Mouse (Mus musculus) mesoderm, embryonic 11.5 days (tissue): Measurements from ENCODE around the gene Srebf2.
"Not testable (repeated sequence)": the region's sequence is repeated elsewhere in the genome, so short reads cannot be mapped to it uniquely, and the experiment has no call there.

ENCODE experiments used
- DNase-seq: peaks from one replicate; pipeline ENCODE4 v3.0.0-alpha.2; 2012; ENCODE audit warnings: low read depth, low spot score

The Srebf2 gene

DNA sequence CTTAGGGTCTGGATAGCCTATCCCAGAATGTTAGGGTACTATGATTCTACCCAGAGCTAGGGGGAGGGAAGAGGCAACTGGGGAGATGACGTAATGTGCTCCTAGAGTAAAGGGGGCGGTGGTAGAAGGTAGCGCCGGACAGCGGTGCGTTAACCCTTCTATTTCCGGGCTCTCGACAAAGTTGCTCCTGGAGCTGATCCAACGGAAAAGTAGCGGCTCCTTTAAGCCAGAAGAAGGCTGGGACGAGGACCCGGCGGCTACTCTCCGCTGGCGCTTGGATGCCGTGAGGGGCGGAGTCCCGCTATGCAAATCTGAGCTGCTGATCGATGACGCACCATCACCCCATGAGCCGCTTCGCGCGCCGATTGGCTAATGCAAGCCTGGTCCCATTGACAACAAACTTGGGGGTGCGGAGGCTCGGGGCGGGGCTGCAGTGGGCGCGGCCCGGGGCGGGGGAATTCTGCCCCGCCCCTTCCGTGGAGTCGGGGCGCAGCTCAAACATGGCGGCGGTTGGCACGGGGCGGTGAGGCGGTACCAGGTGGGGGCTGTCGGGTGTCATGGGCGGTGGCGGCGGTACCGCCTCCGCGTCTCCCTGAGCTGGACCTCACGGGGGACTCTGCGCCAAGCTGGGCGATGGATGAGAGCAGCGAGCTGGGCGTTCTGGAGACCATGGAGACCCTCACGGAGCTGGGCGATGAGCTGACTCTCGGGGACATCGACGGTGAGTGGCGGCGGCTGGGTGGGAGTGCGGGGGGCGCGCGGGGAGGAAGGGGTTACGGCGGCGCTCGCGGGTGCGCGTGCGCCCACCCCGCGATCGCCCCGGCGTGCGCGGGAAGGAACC, at the start of gene Srebf2:
Srebf2 (plus strand) TSS at position 412 of the 841 bp plus-strand sequence.
- DNase-seq = peak; percentile 100

- peak; percentile 81 for DNase-seq
Measured at GRCm38 (mm10) chr15:82106953-82107555, 39.9 kb upstream of the Srebf2 start.

GRCm38 (mm10) chr15:82120544-82120943, 26.4 kb upstream of the Srebf2 start:
- DNase-seq = no peak

- DNase-seq = not testable (repeated sequence)
Measured at GRCm38 (mm10) chr15:82126690-82127089, 20.3 kb upstream of the Srebf2 start.

- DNase-seq = peak; percentile 94
Measured at GRCm38 (mm10) chr15:82127426-82128374, 19.3 kb upstream of the Srebf2 start, which contains the start of gene Ccdc134. TSS of gene Ccdc134 (plus strand) at chr15:82127922.

DNA sequence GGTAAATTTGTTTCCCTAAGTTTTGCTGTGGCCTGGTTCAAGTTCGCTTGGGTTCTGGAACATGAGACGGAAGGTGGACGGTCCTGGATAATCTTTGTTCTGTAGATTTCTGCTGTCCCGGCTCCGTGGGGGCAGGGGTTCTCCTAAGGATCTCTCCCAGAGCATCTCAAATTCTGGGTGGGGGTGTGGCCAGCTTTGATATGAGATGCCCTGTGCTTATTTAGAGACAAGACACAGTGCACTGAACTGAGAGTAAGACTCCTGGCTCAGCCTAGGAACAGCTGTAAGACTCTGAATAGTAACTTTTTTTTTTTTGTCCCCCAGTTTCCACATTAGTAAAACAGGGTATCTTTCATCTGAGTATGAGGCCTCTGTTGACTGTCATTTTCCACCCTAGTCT, 18.6 kb upstream of the Srebf2 start:
- no peak for DNase-seq

GRCm38 (mm10) chr15:82130599-82130998, 16.4 kb upstream of the Srebf2 start:
- no peak for DNase-seq

- no peak for DNase-seq
Measured at GRCm38 (mm10) chr15:82135372-82135771, 11.6 kb upstream of the Srebf2 start.

- peak; percentile 71 for DNase-seq
Measured at GRCm38 (mm10) chr15:82138565-82138964, 8.4 kb upstream of the Srebf2 start.

GRCm38 (mm10) chr15:82139196-82139595, 7.8 kb upstream of the Srebf2 start:
- no peak for DNase-seq

DNA sequence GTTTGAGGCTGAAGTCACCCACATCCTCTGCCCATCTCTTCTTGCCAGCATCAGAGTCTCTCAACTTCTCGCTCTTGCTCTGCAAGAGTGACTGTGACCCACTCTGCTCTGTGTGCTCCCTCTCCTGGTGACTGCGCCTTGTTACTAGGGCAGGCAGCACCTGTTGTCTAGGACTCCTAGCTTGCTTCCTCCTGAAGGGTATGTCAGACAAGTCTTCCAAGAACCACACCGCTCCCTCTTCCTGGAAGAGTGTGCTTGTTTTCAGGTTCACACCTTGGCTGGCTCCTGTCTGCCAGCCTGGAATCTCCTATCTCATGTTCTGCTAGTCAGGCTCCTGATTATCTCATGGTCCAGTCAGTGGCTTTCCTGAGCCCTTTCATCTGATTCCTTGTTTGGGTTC, 6.6 kb upstream of the Srebf2 start:
- no peak for DNase-seq

- no peak for DNase-seq
Measured at GRCm38 (mm10) chr15:82144157-82144556, 2.8 kb upstream of the Srebf2 start.

DNA sequence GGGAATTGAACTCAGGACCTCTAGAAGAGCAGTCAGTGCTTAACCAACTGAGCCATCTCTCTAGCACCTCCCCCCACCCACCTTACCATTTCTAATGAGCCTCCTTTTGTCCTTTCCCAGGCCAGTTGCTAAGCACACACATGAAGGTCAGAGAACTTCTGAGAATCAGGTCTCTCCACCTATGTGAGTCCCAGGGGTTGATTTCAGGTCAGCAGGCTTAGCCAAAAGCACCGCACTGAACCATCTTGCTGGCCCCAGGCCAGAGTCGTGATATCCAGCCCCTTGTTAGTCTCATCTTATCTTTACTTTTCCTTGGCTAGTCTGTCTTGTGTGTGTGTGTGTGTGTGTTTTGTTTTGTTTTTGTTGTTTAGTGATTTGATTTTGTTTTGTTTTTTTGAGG, 1.6 kb upstream of the Srebf2 start:
- DNase-seq = no peak

DNA sequence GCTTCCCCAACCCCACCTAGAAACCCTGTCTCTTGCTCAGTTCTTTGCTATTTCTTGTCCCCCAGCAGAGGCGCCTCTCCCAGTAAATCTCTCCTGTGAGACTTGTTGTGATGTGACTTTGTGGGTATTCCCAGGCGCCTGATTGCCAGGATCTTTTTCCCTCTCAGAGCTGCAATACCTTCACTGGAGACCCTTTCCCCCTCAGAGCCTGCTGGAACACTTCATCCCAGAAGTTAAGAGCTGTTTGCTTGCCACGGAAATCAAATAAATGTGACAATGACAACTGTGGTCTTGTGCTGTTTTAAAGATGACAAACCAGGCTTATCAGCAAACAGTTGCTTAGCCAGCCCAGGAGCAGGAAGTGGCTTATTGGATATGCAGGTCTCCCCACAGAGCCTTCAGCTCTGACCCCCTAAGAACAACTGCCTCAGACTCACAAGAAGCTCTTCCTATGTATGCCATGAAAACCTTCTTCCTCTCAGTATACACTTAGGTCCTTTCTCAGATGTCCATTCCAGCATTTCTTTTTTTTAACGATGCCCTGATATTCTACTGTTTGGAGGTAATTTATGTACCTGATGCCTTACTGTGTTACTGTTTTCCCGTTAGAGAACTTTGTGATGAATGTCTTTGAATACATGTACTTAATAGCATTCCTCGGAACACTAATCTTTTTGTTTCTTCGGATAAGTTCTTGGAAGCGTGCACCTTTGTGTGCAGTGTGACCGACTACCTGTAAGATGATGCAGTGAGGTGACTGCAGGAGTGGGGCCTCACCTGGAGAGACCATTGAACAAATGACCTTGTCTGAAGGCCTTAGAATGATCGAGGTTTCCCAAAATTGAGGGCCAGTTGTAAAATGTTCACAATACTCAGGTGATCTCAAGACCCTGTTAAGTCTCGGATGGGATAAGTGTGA, 871 bp upstream of the Srebf2 start:
- no peak for DNase-seq

DNA sequence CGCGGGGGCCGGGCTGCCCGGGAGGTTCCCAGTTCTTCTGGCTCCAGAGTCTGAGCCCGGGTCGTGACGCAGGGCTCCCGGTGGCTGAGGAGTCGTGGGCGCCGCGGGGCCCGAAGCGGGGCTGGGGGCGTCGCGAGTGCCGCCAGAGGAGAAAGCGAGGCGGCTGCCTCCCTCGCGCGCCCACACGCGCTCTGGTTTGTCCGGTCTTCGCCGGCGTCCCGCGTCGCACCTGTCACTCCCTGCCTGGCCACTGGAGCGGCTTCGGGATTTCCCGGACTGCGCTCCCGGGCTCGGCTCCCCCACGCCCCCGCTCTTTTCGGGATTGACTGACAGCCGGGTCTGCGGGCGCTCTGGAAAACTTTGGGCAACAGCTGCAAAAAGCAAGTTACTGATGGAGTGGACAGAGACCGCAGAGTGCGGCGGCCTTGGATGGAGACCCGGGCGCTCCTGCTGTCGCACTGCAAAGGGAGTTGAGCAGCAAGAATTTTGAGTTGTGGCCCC, 680 bp downstream of the Srebf2 start:
- peak; percentile 77 for DNase-seq

DNA sequence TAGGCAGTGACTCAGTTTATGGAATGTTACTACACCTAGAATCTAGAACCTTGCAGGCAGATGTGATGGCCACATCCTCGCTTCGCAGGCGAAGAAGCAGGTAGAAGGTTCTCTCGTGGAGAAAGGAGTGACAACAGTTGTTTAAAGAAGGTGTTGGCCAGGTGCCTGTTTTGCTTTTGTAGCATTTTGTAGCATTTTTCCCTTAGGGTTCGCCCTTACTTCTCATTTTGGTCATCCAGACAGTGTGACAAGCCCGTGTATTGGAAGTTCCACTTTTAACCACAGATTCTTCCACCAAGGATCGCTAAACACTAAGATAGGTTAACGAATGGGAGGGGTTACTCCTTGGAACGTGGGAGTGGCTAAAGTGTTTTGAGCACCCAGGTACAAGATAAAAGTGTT, 1.5 kb downstream of the Srebf2 start:
- no peak for DNase-seq

- no peak for DNase-seq
Measured at GRCm38 (mm10) chr15:82150042-82150441, 3.1 kb downstream of the Srebf2 start.

GRCm38 (mm10) chr15:82151176-82151575, 4.2 kb downstream of the Srebf2 start:
- DNase-seq = no peak

DNA sequence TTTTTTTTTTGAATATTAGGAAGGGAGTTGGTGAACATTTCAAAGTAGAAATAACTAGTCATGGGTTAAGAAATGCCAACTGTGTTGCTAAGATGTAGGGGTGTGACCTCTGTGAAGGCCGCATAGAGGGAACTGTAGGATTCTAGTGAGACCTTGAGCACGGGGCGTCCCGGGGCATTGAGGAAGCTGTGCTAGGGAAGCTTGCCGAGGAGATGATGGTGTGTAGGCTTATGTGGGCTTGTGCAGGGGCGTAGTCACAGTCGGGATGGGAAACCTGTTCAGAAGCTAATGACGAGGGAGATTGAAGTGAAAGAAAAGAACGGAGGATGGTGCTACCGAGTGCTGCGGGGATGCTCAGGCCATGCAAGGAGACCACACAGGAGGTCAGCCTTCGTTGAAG, 5.0 kb downstream of the Srebf2 start:
- no peak for DNase-seq

GRCm38 (mm10) chr15:82152435-82152834, 5.5 kb downstream of the Srebf2 start:
- DNase-seq = no peak

GRCm38 (mm10) chr15:82156298-82156697, 9.3 kb downstream of the Srebf2 start:
- no peak for DNase-seq
